Mouse (Mus musculus): ENCODE data around the gene Tifab.
"Not testable (repeated sequence)": the region's sequence is repeated elsewhere in the genome, so short reads cannot be mapped to it uniquely, and the experiment has no call there.

The Tifab gene

GRCm38 (mm10) chr13:56178416-56179035 is at the start of gene Tifab:
TSS of gene Tifab (minus strand) at chr13:56178885.
- DNase-seq, result peak; percentile 41 to 43

- DNase-seq, result no peak
These were observed 47.7 kb upstream of the Tifab start for GRCm38 (mm10) chr13:56226175-56226954.

GRCm38 (mm10) chr13:56223625-56224024 is 44.9 kb upstream of the Tifab start:
- DNase-seq, result no peak

- no peak for DNase-seq
These were observed 44.2 kb upstream of the Tifab start for GRCm38 (mm10) chr13:56222849-56223246.

GRCm38 (mm10) chr13:56221995-56222848 is 43.5 kb upstream of the Tifab start:
- DNase-seq, result no peak

GRCm38 (mm10) chr13:56221129-56221910 is 42.6 kb upstream of the Tifab start:
- no peak for DNase-seq

GRCm38 (mm10) chr13:56219254-56219653 is 40.6 kb upstream of the Tifab start:
- DNase-seq, result no peak

GRCm38 (mm10) chr13:56216090-56216489 is 37.4 kb upstream of the Tifab start:
- no peak for DNase-seq

GRCm38 (mm10) chr13:56214633-56215032 is 35.9 kb upstream of the Tifab start:
- DNase-seq, result no peak

- no peak for DNase-seq
These were observed 30.4 kb upstream of the Tifab start for GRCm38 (mm10) chr13:56209067-56209411.

- no peak for DNase-seq
These were observed 29.8 kb upstream of the Tifab start for GRCm38 (mm10) chr13:56208225-56209066.

- no peak for DNase-seq
These were observed 20.8 kb upstream of the Tifab start for GRCm38 (mm10) chr13:56199506-56199905.

GRCm38 (mm10) chr13:56197473-56198266 is 19.0 kb upstream of the Tifab start:
- DNase-seq, result peak; percentile 89 to 90

- no peak for DNase-seq
These were observed 18.3 kb upstream of the Tifab start for GRCm38 (mm10) chr13:56197031-56197430.

- DNase-seq, result not testable (repeated sequence)
These were observed 17.1 kb upstream of the Tifab start for GRCm38 (mm10) chr13:56195824-56196223.

GRCm38 (mm10) chr13:56194181-56194580 is 15.5 kb upstream of the Tifab start:
- DNase-seq, result not testable (repeated sequence)

- peak; percentile 75 to 77 for DNase-seq
These were observed 12.5 kb upstream of the Tifab start for GRCm38 (mm10) chr13:56191225-56191624.

GRCm38 (mm10) chr13:56189688-56190087 is 11.0 kb upstream of the Tifab start:
- peak; percentile 67 to 68 for DNase-seq

- no peak for DNase-seq
These were observed 5.0 kb upstream of the Tifab start for GRCm38 (mm10) chr13:56183687-56184086.

GRCm38 (mm10) chr13:56181424-56181823 is 2.7 kb upstream of the Tifab start:
- no peak for DNase-seq

- no peak for DNase-seq
These were observed 2.4 kb downstream of the Tifab start for GRCm38 (mm10) chr13:56176310-56176709.
